Mouse (Mus musculus) gonadal fat pad, adult 2 months (tissue): Measurements from ENCODE around the gene Por. TPM values are rescaled to one million over a fixed set of nuclear protein-coding genes. Genes with fewer than 3 reads are reported as not detected.

Source experiments
- DNase-seq: peaks from one replicate; pipeline ENCODE4 v3.0.0-alpha.2; 2012; ENCODE audit warnings: low read depth
- polyA plus RNA-seq: library from polyadenylated mRNA; depleted of rRNA; stranded (reverse); fragments of >200 nt; gene quantifications from 2 replicates; pipeline ENCODE4 v1.2.3, GENCODE M21; 2012

Gene Por
- polyA plus RNA-seq, 1 experiment = 227 TPM

GRCm38 (mm10) chr5:135726641-135727346, 57.0 kb downstream of the Por start:
- no peak for DNase-seq

- no peak for DNase-seq
Measured at GRCm38 (mm10) chr5:135727871-135728270, 58.0 kb downstream of the Por start.

- no peak for DNase-seq
Measured at GRCm38 (mm10) chr5:135728361-135728760, 58.5 kb downstream of the Por start.

GRCm38 (mm10) chr5:135729351-135729750, 59.5 kb downstream of the Por start:
- no peak for DNase-seq

GRCm38 (mm10) chr5:135730278-135730677, 60.4 kb downstream of the Por start:
- DNase-seq = no peak

GRCm38 (mm10) chr5:135730916-135731315, 61.1 kb downstream of the Por start:
- no peak for DNase-seq

GRCm38 (mm10) chr5:135731322-135731721, 61.5 kb downstream of the Por start:
- no peak for DNase-seq

- DNase-seq = no peak
Measured at GRCm38 (mm10) chr5:135733071-135733470, 63.2 kb downstream of the Por start.

- DNase-seq = no peak
Measured at GRCm38 (mm10) chr5:135734057-135734680, 64.3 kb downstream of the Por start.

- DNase-seq = no peak
Measured at GRCm38 (mm10) chr5:135735741-135736140, 65.9 kb downstream of the Por start.

GRCm38 (mm10) chr5:135736544-135736943, 66.7 kb downstream of the Por start:
- DNase-seq = no peak

- DNase-seq = no peak
Measured at GRCm38 (mm10) chr5:135737154-135737553, 67.3 kb downstream of the Por start.

GRCm38 (mm10) chr5:135738266-135738665, 68.4 kb downstream of the Por start:
- no peak for DNase-seq

GRCm38 (mm10) chr5:135742156-135742555, 72.3 kb downstream of the Por start:
- DNase-seq = no peak

- DNase-seq = no peak
Measured at GRCm38 (mm10) chr5:135742941-135743740, 73.3 kb downstream of the Por start.

- no peak for DNase-seq
Measured at GRCm38 (mm10) chr5:135743741-135744609, 74.1 kb downstream of the Por start, which contains the start of gene Tmem120a. Tmem120a (minus strand) TSS chr5:135744448.

- DNase-seq = no peak
Measured at GRCm38 (mm10) chr5:135744742-135745141, 74.9 kb downstream of the Por start.

GRCm38 (mm10) chr5:135751041-135751440, 81.2 kb downstream of the Por start:
- no peak for DNase-seq

- no peak for DNase-seq
Measured at GRCm38 (mm10) chr5:135751595-135751994, 81.8 kb downstream of the Por start.

GRCm38 (mm10) chr5:135761881-135762280, 92.0 kb downstream of the Por start:
- no peak for DNase-seq

GRCm38 (mm10) chr5:135763526-135763925, 93.7 kb downstream of the Por start:
- no peak for DNase-seq

- DNase-seq = peak; percentile 66
Measured at GRCm38 (mm10) chr5:135764971-135765370, 95.1 kb downstream of the Por start.
